Mouse (Mus musculus) spleen, postnatal 14 days (tissue): Measurements from ENCODE around the gene Ank2.

Source experiments
- DNase-seq, 2 experiments: peaks; one replicate each; pipeline ENCODE4 v3.0.0; 2021 to 2022; ENCODE audit warnings: low spot score in 2 of 2

Gene Ank2

GRCm38 (mm10) chr3:127019728-127020127 is 479.4 kb downstream of the Ank2 start:
- no peak for DNase-seq

- no peak for DNase-seq
These were observed 480.0 kb downstream of the Ank2 start for GRCm38 (mm10) chr3:127019109-127019508.

GRCm38 (mm10) chr3:127017523-127017922 is 481.6 kb downstream of the Ank2 start:
- no peak for DNase-seq

- DNase-seq: no peak
These were observed 483.6 kb downstream of the Ank2 start for GRCm38 (mm10) chr3:127015596-127015995.

- DNase-seq: no peak
These were observed 484.0 kb downstream of the Ank2 start for GRCm38 (mm10) chr3:127015175-127015574.

GRCm38 (mm10) chr3:127013976-127014375 is 485.2 kb downstream of the Ank2 start:
- DNase-seq: no peak

GRCm38 (mm10) chr3:127012525-127012924 is 486.6 kb downstream of the Ank2 start:
- DNase-seq: no peak

GRCm38 (mm10) chr3:127005898-127006673 is 493.1 kb downstream of the Ank2 start:
- no peak for DNase-seq

- no peak for DNase-seq
These were observed 494.1 kb downstream of the Ank2 start for GRCm38 (mm10) chr3:127004860-127005633.

- no peak for DNase-seq
These were observed 495.2 kb downstream of the Ank2 start for GRCm38 (mm10) chr3:127003946-127004345.

- DNase-seq: no peak
These were observed 500.4 kb downstream of the Ank2 start for GRCm38 (mm10) chr3:126998742-126999112.

- no peak for DNase-seq
These were observed 501.0 kb downstream of the Ank2 start for GRCm38 (mm10) chr3:126998008-126998741.

- no peak for DNase-seq
These were observed 501.7 kb downstream of the Ank2 start for GRCm38 (mm10) chr3:126997391-126998007.

- DNase-seq: no peak
These were observed 502.4 kb downstream of the Ank2 start for GRCm38 (mm10) chr3:126996721-126997120.

GRCm38 (mm10) chr3:126995970-126996369 is 503.2 kb downstream of the Ank2 start:
- no peak for DNase-seq

- DNase-seq: no peak
These were observed 505.0 kb downstream of the Ank2 start for GRCm38 (mm10) chr3:126994149-126994548.

- no peak for DNase-seq
These were observed 509.2 kb downstream of the Ank2 start for GRCm38 (mm10) chr3:126989936-126990335.

GRCm38 (mm10) chr3:126986687-126987086 is 512.5 kb downstream of the Ank2 start:
- DNase-seq: no peak

GRCm38 (mm10) chr3:126982814-126983213 is 516.3 kb downstream of the Ank2 start:
- DNase-seq: no peak

- DNase-seq: no peak
These were observed 518.0 kb downstream of the Ank2 start for GRCm38 (mm10) chr3:126981163-126981562.

GRCm38 (mm10) chr3:126979635-126980034 is 519.5 kb downstream of the Ank2 start:
- DNase-seq: no peak
